Mouse (Mus musculus) liver, embryonic 18 days (tissue): ENCODE data around the gene Mpc2. TPM values are rescaled to one million over a fixed set of nuclear protein-coding genes. Genes with fewer than 3 reads are reported as not detected.

Experiments
- polyA plus RNA-seq: library from polyadenylated mRNA; depleted of rRNA; stranded (reverse); fragments of >200 nt; gene quantifications from 2 replicates; pipeline ENCODE4 v1.2.3, GENCODE M21; 2012; rRNA removed

Mpc2 gene
- 144 and 187 TPM in 2 replicates for polyA plus RNA-seq

GRCm38 (mm10) chr1:165460360-165460800, at the start of gene Mpc2, which contains the start of gene Dcaf6:
TSS of gene Mpc2 (plus strand) at chr1:165460637.
TSS of gene Dcaf6 (minus strand) at chr1:165460475.

DNA sequence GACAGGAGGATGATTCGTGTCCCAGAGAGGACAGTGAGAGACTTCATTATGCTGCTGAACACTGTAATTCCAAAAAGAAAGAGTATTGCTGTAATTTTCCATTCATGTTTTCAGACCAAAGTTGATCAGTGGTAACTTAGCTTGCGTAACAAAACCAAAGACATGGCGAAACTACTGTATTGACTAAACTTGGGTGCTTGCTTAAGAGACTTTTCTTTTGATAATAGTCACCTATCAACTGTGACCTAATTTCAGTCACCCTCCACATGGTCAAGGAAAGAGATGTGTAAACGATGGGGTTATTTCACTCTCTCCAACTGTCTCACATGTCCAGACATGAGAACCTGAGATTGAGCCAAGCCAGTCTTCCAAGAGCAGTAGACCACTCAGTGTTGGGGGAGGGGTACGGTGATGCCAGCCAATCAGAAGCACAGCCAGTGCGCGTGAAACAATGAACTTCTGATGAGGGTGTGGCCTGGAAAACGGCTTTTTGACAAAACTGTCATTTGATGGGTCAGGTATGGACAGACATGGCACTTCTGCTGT, 24.3 kb downstream of the Mpc2 start, which contains the start of gene Adcy10:
TSS of gene Adcy10 (plus strand) at position 496 of the 546 bp plus-strand sequence.

Other genes starting within 250 kb of the Mpc2 start
- gene Tiprl, start 223.6 kb upstream of the Mpc2 start, polyA plus RNA-seq: 12.8 and 13.2 TPM in 2 replicates
- 0.08 and 0.12 TPM in 2 replicates for gene Gpr161, start 164.8 kb upstream of the Mpc2 start, polyA plus RNA-seq
- 27.3 and 28.7 TPM in 2 replicates for gene Dcaf6, start 162 bp upstream of the Mpc2 start, polyA plus RNA-seq
- 0.07 and 0.21 TPM in 2 replicates for gene Adcy10, start 24.5 kb downstream of the Mpc2 start, polyA plus RNA-seq
- gene Mpzl1, start 173.9 kb downstream of the Mpc2 start, polyA plus RNA-seq: 18.5 and 19.2 TPM in 2 replicates
- gene Rcsd1, start 249.1 kb downstream of the Mpc2 start, polyA plus RNA-seq: 17.2 and 18.5 TPM in 2 replicates